Mouse (Mus musculus) heart, postnatal 10 days (tissue): ENCODE results near the gene Macrod2. TPM values are rescaled to one million over a fixed set of nuclear protein-coding genes. Genes with fewer than 3 reads are reported as not detected.

Experiments
- DNase-seq, 2 experiments: peaks; one replicate each; pipeline ENCODE4 v3.0.0; 2021
- intact Hi-C: fragments of 180-260 bp; cut with DNase I; formaldehyde crosslinking; loops from one replicate; pipeline ENCODE4 v1.15.1; 2025
- total RNA-seq, 2 experiments: library from RNA; stranded (reverse); gene quantifications; 2 replicates each; pipeline ENCODE4 v1.2.3; 2021

Macrod2 gene
- total RNA-seq, 2 experiments from 2014 or later, result 8.5 to 9.9 TPM

GRCm38 (mm10) chr2:142400781-142401180 is 2005.7 kb downstream of the Macrod2 start:
- intact Hi-C loops, result no loop called here
- no peak for DNase-seq

GRCm38 (mm10) chr2:142401359-142401758 is 2006.2 kb downstream of the Macrod2 start:
- no peak for DNase-seq
- intact Hi-C loops, result no loop called here

GRCm38 (mm10) chr2:142403394-142403793 is 2008.3 kb downstream of the Macrod2 start:
- DNase-seq, result no peak
- intact Hi-C loops, result no loop called here

- DNase-seq, result peak in 1 of 2 experiments; percentile 19
- intact Hi-C loops, result no loop called here
These were observed 2009.2 kb downstream of the Macrod2 start for GRCm38 (mm10) chr2:142404321-142404720.

GRCm38 (mm10) chr2:142407341-142407740 is 2012.2 kb downstream of the Macrod2 start:
- intact Hi-C loops, result no loop called here
- DNase-seq, result no peak

GRCm38 (mm10) chr2:142410124-142410523 is 2015.0 kb downstream of the Macrod2 start:
- intact Hi-C loops, result no loop called here
- no peak for DNase-seq

GRCm38 (mm10) chr2:142433126-142433525 is 2038.0 kb downstream of the Macrod2 start:
- intact Hi-C loops, result no loop called here
- DNase-seq, result no peak

- intact Hi-C loops, result no loop called here
These were observed 2039.6 kb downstream of the Macrod2 start for GRCm38 (mm10) chr2:142434731-142435130.

GRCm38 (mm10) chr2:142437606-142438461 is 2042.7 kb downstream of the Macrod2 start:
- peak; percentile 30 to 39 for DNase-seq
- intact Hi-C loops, result no loop called here

More at GRCm38 (mm10) chr2:142434731-142435130, 2039.6 kb downstream of the Macrod2 start:
- no peak for DNase-seq

Other genes with a start within 250 kb of the Macrod2 start
- not detected for gene Gm17374, start 243.3 kb upstream of the Macrod2 start, total RNA-seq
- 10 to 100 TPM; 14.8 to 15.3 TPM for gene Esf1, start 224.7 kb upstream of the Macrod2 start, total RNA-seq
- 10 to 100 TPM; 27.1 to 27.9 TPM for gene Ndufaf5, start 224.7 kb upstream of the Macrod2 start, total RNA-seq
- not detected for gene Sel1l2, start 5.6 kb upstream of the Macrod2 start, total RNA-seq